Mouse (Mus musculus) mature B cell (primary cell): Measurements from ENCODE around the gene Neurl4.

Experiments
- in situ Hi-C: fragments of 300-500 bp; cut with MboI; formaldehyde crosslinking; loops from 2 replicates; pipeline ENCODE4 v1.14.3; 2019

Gene Neurl4

GRCm38 (mm10) chr11:69881787-69882670, 18.8 kb upstream of the Neurl4 start:
- in situ Hi-C loops = no loop called here

GRCm38 (mm10) chr11:69883066-69883465, 17.8 kb upstream of the Neurl4 start:
- in situ Hi-C loops = no loop called here

GRCm38 (mm10) chr11:69883527-69884151, 17.2 kb upstream of the Neurl4 start:
- in situ Hi-C loops = no loop called here

- in situ Hi-C loops = no loop called here
Observed at GRCm38 (mm10) chr11:69884240-69884639, 16.6 kb upstream of the Neurl4 start.

GRCm38 (mm10) chr11:69884663-69885062, 16.2 kb upstream of the Neurl4 start:
- in situ Hi-C loops = no loop called here

- in situ Hi-C loops = no loop called here
Observed at GRCm38 (mm10) chr11:69886907-69887635, 13.8 kb upstream of the Neurl4 start.

- in situ Hi-C loops = no loop called here
Observed at GRCm38 (mm10) chr11:69891482-69891881, 9.4 kb upstream of the Neurl4 start.

GRCm38 (mm10) chr11:69894671-69895070, 6.2 kb upstream of the Neurl4 start:
- in situ Hi-C loops = no loop called here

GRCm38 (mm10) chr11:69895291-69895690, 5.6 kb upstream of the Neurl4 start, which contains the start of gene Acap1:
Gene Acap1, minus strand, starts transcription at chr11:69895539.
- in situ Hi-C loops = no loop called here

GRCm38 (mm10) chr11:69899870-69900269, 1.0 kb upstream of the Neurl4 start:
- in situ Hi-C loops = no loop called here

GRCm38 (mm10) chr11:69901406-69901846, 554 bp downstream of the Neurl4 start:
- in situ Hi-C loops = no loop called here

GRCm38 (mm10) chr11:69901993-69902392, 1.1 kb downstream of the Neurl4 start:
- in situ Hi-C loops = no loop called here

- in situ Hi-C loops = no loop called here
Observed at GRCm38 (mm10) chr11:69902972-69903371, 2.1 kb downstream of the Neurl4 start.

GRCm38 (mm10) chr11:69904311-69904710, 3.4 kb downstream of the Neurl4 start:
- in situ Hi-C loops = no loop called here

GRCm38 (mm10) chr11:69908645-69909044, 7.8 kb downstream of the Neurl4 start:
- in situ Hi-C loops = no loop called here

GRCm38 (mm10) chr11:69909174-69909573, 8.3 kb downstream of the Neurl4 start:
- in situ Hi-C loops = no loop called here

- in situ Hi-C loops = no loop called here
Observed at GRCm38 (mm10) chr11:69910177-69910576, 9.3 kb downstream of the Neurl4 start.

- in situ Hi-C loops = no loop called here
Observed at GRCm38 (mm10) chr11:69910781-69911560, 10.1 kb downstream of the Neurl4 start.

GRCm38 (mm10) chr11:69911701-69912100, 10.8 kb downstream of the Neurl4 start:
- in situ Hi-C loops = no loop called here

GRCm38 (mm10) chr11:69912716-69913530, 12.1 kb downstream of the Neurl4 start:
- in situ Hi-C loops = no loop called here
